ENCODE assay signal across 7 mouse cellular contexts in the genomic region with DNA sequence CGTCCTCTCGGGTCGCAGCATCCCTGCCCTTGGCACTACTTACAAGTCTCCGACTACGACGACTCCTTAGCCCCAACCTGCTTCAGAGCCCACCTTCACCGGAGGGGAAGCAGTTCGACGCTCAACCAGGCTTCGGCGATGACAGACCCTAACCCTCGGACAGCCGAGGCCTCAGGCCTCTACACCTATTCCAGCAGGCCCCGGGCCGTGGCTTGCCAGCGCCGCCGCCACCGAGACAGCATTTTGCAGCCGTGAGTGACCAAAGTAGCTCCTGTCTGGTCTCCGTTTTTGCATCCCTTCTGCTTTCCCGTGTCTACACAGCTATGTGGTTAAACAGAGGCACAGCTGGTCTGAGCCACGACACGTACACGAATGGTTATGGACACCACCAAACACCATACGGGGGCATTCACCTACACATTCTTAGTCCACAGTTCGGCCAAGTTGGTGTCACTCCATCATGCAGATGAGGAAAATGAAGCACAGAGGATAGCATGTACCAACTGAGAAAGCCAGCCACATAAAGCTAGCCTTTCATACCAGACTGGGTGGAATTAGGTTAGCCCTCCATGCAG. TPM values are rescaled to one million over a fixed set of nuclear protein-coding genes. Genes with fewer than 3 reads are reported as not detected.
DNase-seq lines count a peak whose midpoint lies in the region; ATAC-seq and TF ChIP-seq lines count a peak whose summit lies in the region.
"Not testable (repeated sequence)": the region's sequence is repeated elsewhere in the genome, so short reads cannot be mapped to it uniquely, and the experiment has no call there.

No protein-coding gene starts in this region.

- peak overlapping the region; percentile 57 for H3K4me3 ChIP-seq in forebrain, embryonic 13.5 days
- H3K4me3 ChIP-seq in heart, embryonic 15.5 days: peak overlapping the region; percentile 67
- H3K4me3 ChIP-seq in kidney, adult 2 months (ENCODE audit: insufficient read depth, low read depth, low read length): peak overlapping the region; percentile 94
- peak overlapping the region; percentile 67 for H3K4me3 ChIP-seq in liver, embryonic 12.5 days
- H3K4me3 ChIP-seq in neural tube, embryonic 15.5 days (replicated peaks): peak overlapping the region; percentile 58

- not testable (repeated sequence) for DNase-seq in kidney, adult 2 months

- not testable (repeated sequence) for H3K9me3 ChIP-seq in forebrain, embryonic 13.5 days (replicated peaks); heart, embryonic 15.5 days (replicated peaks); liver, embryonic 12.5 days (replicated peaks); neural tube, embryonic 15.5 days (replicated peaks)

- peak; percentile 26 for ATAC-seq in common myeloid progenitor, adult 5-6 weeks (replicated peaks; ENCODE audit: low read depth, poor library complexity, severe bottlenecking)
- ATAC-seq in forebrain, embryonic 13.5 days: peak; percentile 12; the same call in 1 of the 2 replicates
- peak; percentile 47 for ATAC-seq in heart, embryonic 15.5 days (replicated peaks; ENCODE audit: insufficient number of reproducible peaks, insufficient read depth, low FRiP score, low read depth)
- not testable (repeated sequence) for ATAC-seq in liver, embryonic 12.5 days
- peak; percentile 24 for ATAC-seq in megakaryocyte-erythroid progenitor cell, adult 5-6 weeks (replicated peaks; ENCODE audit: low FRiP score, low TSS enrichment, poor library complexity, severe bottlenecking)
- ATAC-seq in neural tube, embryonic 15.5 days (ENCODE audit: low FRiP score): peak; percentile 75

- H3K27ac ChIP-seq in forebrain, embryonic 13.5 days: peak overlapping the region; percentile 84; the same call in 1 of the 2 replicates
- peak overlapping the region; percentile 98 for H3K27ac ChIP-seq in heart, embryonic 15.5 days
- not testable (repeated sequence) for H3K27ac ChIP-seq in kidney, adult 2 months (ENCODE audit: insufficient read depth, low read depth, low read length)
- peak overlapping the region; percentile 84 for H3K27ac ChIP-seq in liver, embryonic 12.5 days
- H3K27ac ChIP-seq in neural tube, embryonic 15.5 days (replicated peaks): peak overlapping the region; percentile 94

- peak overlapping the region; percentile 70 for H3K9ac ChIP-seq in forebrain, embryonic 13.5 days
- peak overlapping the region; percentile 75 for H3K9ac ChIP-seq in heart, embryonic 15.5 days
- H3K9ac ChIP-seq in liver, embryonic 12.5 days: peak overlapping the region; percentile 69
- peak overlapping the region; percentile 65 for H3K9ac ChIP-seq in neural tube, embryonic 15.5 days (replicated peaks)

- H3K4me1 ChIP-seq in forebrain, embryonic 13.5 days; heart, embryonic 15.5 days (replicated peaks); kidney, adult 2 months (ENCODE audit: control insufficient read depth, insufficient read depth, low read length); liver, embryonic 12.5 days; neural tube, embryonic 15.5 days: not testable (repeated sequence)

- not testable (repeated sequence) for H3K36me3 ChIP-seq in forebrain, embryonic 13.5 days (ENCODE audit: poor library complexity, severe bottlenecking); heart, embryonic 15.5 days; kidney, adult 2 months (ENCODE audit: control insufficient read depth, insufficient read depth, low read length); liver, embryonic 12.5 days; neural tube, embryonic 15.5 days

- WGBS in forebrain, embryonic 13.5 days: 0% methylated on average over 20 of the region's 27 CpGs
- under 1% methylated on average over 19 of the region's 27 CpGs for WGBS in heart, embryonic 15.5 days
- under 1% methylated on average over 19 of the region's 27 CpGs for WGBS in kidney, adult 2 months
- WGBS in liver, embryonic 12.5 days (ENCODE audit: insufficient replicate concordance): 0% methylated on average over 19 of the region's 27 CpGs
- WGBS in neural tube, embryonic 15.5 days: 0% methylated on average over 13 of the region's 27 CpGs

- not testable (repeated sequence) for TF ChIP-seq CTCF in kidney, adult 2 months (conservative IDR thresholded peaks at IDR 0.05; ENCODE audit: insufficient read depth, insufficient read length, low read depth, low read length)

- not testable (repeated sequence) for TF ChIP-seq POLR2A in kidney, adult 2 months (IDR thresholded peaks at IDR 0.05; ENCODE audit: low read depth, low read length)

- not testable (repeated sequence) for H3K27me3 ChIP-seq in forebrain, embryonic 13.5 days; heart, embryonic 15.5 days; kidney, adult 2 months (replicated peaks; ENCODE audit: control insufficient read depth, insufficient read depth, low read length); liver, embryonic 12.5 days (replicated peaks); neural tube, embryonic 15.5 days (replicated peaks)

- peak overlapping the region; percentile 61 for H3K4me2 ChIP-seq in forebrain, embryonic 13.5 days
- H3K4me2 ChIP-seq in heart, embryonic 15.5 days: peak overlapping the region; percentile 63
- peak overlapping the region; percentile 73 for H3K4me2 ChIP-seq in liver, embryonic 12.5 days
- peak overlapping the region; percentile 57 for H3K4me2 ChIP-seq in neural tube, embryonic 15.5 days

RNA-seq across cellular contexts. Expression of a gene that starts 0.7 kb away (rescaled TPM):
- total RNA-seq in common myeloid progenitor, adult 5-6 weeks (2017): 20.1 and 32.4 TPM in 2 replicates
- polyA plus RNA-seq in forebrain, embryonic 13.5 days (2015; fragmentation: Nextera tagmentation; extraction: Ambion mirVana): 62.4 and 75.4 TPM in 2 replicates
- polyA plus RNA-seq in heart, embryonic 15.5 days (2015; fragmentation: Nextera tagmentation; extraction: Ambion mirVana): 59.0 and 59.8 TPM in 2 replicates
- polyA plus RNA-seq in kidney, adult 2 months (2012; rRNA removed): 77.2 and 85.9 TPM in 2 replicates
- 23.0 and 26.0 TPM in 2 replicates for polyA plus RNA-seq in liver, embryonic 12.5 days (2016; fragmentation: Nextera tagmentation; extraction: Ambion mirVana)
- total RNA-seq in megakaryocyte-erythroid progenitor cell, adult 5-6 weeks (2014; fragmentation: Nextera tagmentation): 43.0 and 50.2 TPM in 2 replicates
- total RNA-seq in megakaryocyte-erythroid progenitor cell, adult 5-6 weeks (2017): 59.1 and 67.3 TPM in 2 replicates
- polyA plus RNA-seq in neural tube, embryonic 15.5 days (2015; fragmentation: Nextera tagmentation; extraction: Ambion mirVana): 65.1 and 69.8 TPM in 2 replicates

RNA-seq across cellular contexts. Expression of a gene that starts 20.3 kb away (rescaled TPM):
- 10.1 and 12.4 TPM in 2 replicates for total RNA-seq in common myeloid progenitor, adult 5-6 weeks (2017)
- 0.40 and 0.45 TPM in 2 replicates for polyA plus RNA-seq in forebrain, embryonic 13.5 days (2015; fragmentation: Nextera tagmentation; extraction: Ambion mirVana)
- 0.50 and 0.86 TPM in 2 replicates for polyA plus RNA-seq in heart, embryonic 15.5 days (2015; fragmentation: Nextera tagmentation; extraction: Ambion mirVana)
- polyA plus RNA-seq in kidney, adult 2 months (2012; rRNA removed): 0.91 and 1.8 TPM in 2 replicates
- polyA plus RNA-seq in liver, embryonic 12.5 days (2016; fragmentation: Nextera tagmentation; extraction: Ambion mirVana): 0.73 and 1.1 TPM in 2 replicates
- total RNA-seq in megakaryocyte-erythroid progenitor cell, adult 5-6 weeks (2014; fragmentation: Nextera tagmentation): 6.7 TPM in 1 of 2 replicates, not detected in the other
- total RNA-seq in megakaryocyte-erythroid progenitor cell, adult 5-6 weeks (2017): 1.8 and 4.0 TPM in 2 replicates
- 0.45 and 1.1 TPM in 2 replicates for polyA plus RNA-seq in neural tube, embryonic 15.5 days (2015; fragmentation: Nextera tagmentation; extraction: Ambion mirVana)
